Mouse (Mus musculus): ENCODE measurements around the gene Nucks1. TPM values are rescaled to one million over a fixed set of nuclear protein-coding genes. Genes with fewer than 3 reads are reported as not detected.

Gene Nucks1
- polyA plus RNA-seq, 1 experiment from 2014 or later = 94.6 TPM

DNA sequence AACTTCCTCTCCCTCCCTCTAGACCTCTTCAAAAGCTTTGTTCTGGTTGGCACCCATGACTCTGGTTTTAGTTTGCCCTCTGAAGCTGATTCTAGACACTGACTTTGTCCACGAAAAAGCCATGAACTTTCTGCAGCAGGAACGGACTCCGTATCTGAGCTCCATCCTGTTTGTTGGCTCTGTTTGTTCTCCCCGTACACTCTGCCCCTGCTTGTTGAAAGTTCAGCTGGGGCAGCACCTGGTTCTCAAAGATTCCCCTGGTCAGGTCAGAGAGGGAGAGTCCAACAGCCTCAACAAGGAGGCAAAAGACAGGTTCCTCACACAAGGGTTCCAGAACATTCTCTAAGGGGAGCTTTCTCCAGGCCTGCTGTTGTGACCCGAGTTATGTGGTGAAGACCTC is 47.1 kb downstream of the Nucks1 start:
- Histone ChIP-seq H3K4me2 (replicated peaks) (no peak overlapping the region), H3K36me3 (no peaks in the 10 kb centered on the region), H3K27ac (no peak overlapping the region), H3K9me3 (no peaks in the 10 kb centered on the region), H3K27me3 (peaks cover 37% of the 10 kb centered on the region), H3K4me1 (peaks cover 4% of the 10 kb centered on the region; the same call in 1 of the 2 replicates), H3K9ac (no peak overlapping the region), H3K4me3 (no peak overlapping the region)
- 76% methylated on average over 5 of the region's 5 CpGs for WGBS
- no peak for ATAC-seq (ENCODE audit: low FRiP score, low read depth)

DNA sequence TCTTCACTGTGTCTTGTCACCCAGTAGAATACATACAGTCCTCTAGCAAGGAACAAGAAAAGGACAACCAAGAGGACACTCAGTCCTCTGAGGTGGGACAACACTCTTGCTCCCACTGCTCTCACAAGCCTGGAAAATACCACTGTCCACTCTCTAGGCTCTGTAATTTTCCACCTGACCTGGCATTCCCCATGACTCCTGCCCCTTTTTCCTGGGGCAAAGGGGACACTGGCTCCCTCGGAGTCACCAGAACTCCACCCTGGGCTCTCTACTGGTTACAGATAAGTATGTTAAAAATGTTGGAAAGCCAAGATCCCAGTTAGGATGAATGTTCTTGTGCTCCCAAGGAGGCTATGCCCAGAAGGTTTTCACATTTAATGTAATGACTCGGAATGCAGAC is 50.7 kb downstream of the Nucks1 start:
- H3K4me2 ChIP-seq (replicated peaks) = no peak overlapping the region
- WGBS = 64% methylated on average over 2 of the region's 2 CpGs
- no peak overlapping the region for H3K4me3 ChIP-seq
- H3K9ac ChIP-seq = no peak overlapping the region
- ATAC-seq (ENCODE audit: low FRiP score, low read depth) = no peak
- peaks cover 19% of the 10 kb centered on the region for H3K4me1 ChIP-seq
- no peaks in the 10 kb centered on the region for H3K36me3 ChIP-seq
- H3K9me3 ChIP-seq = no peaks in the 10 kb centered on the region
- peaks cover 71% of the 10 kb centered on the region for H3K27me3 ChIP-seq
- H3K27ac ChIP-seq = no peak overlapping the region

DNA sequence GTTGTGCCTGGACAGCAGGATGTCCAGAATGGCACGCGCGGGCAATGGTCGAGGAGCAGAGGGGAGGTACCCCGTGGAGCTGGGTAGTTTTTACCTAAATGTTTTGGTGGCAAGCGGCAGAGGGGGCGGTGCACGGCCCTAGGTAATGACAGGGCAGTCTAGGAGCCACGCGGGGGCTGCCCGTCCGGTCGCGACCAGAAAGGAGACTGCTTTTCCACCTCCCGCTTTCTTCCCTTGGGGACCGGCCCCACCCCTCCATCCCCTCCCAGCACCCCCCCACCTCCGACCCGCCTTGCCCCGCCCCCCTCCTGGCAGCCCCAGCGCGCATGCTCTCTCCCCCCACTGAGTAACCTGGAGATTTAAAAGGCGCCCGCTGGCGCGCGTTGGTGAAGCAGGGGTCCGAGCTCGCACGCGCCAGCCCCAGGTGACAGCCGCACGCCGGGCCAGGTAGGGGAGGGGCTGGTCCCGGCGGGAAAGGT is 52.3 kb downstream of the Nucks1 start, which contains the start of gene Slc45a3:
Slc45a3 (plus strand) TSS at position 362 of the 479 bp plus-strand sequence.
- Histone ChIP-seq H3K4me2 (replicated peaks) (peak within 1 kb of the TSS; percentile 98), H3K27me3 (peaks cover 84% of the 10 kb centered on the region), H3K27ac (no peak within 1 kb of the TSS), H3K36me3 (no peaks in the 10 kb centered on the region), H3K9ac (peak within 1 kb of the TSS; percentile 77), H3K9me3 (no peaks in the 10 kb centered on the region), H3K4me3 (peak within 1 kb of the TSS; percentile 84), H3K4me1 (peaks cover 26% of the 10 kb centered on the region)
- peak; percentile 72 for ATAC-seq (ENCODE audit: low FRiP score, low read depth)
- under 1% methylated on average over 29 of the region's 35 CpGs for WGBS

DNA sequence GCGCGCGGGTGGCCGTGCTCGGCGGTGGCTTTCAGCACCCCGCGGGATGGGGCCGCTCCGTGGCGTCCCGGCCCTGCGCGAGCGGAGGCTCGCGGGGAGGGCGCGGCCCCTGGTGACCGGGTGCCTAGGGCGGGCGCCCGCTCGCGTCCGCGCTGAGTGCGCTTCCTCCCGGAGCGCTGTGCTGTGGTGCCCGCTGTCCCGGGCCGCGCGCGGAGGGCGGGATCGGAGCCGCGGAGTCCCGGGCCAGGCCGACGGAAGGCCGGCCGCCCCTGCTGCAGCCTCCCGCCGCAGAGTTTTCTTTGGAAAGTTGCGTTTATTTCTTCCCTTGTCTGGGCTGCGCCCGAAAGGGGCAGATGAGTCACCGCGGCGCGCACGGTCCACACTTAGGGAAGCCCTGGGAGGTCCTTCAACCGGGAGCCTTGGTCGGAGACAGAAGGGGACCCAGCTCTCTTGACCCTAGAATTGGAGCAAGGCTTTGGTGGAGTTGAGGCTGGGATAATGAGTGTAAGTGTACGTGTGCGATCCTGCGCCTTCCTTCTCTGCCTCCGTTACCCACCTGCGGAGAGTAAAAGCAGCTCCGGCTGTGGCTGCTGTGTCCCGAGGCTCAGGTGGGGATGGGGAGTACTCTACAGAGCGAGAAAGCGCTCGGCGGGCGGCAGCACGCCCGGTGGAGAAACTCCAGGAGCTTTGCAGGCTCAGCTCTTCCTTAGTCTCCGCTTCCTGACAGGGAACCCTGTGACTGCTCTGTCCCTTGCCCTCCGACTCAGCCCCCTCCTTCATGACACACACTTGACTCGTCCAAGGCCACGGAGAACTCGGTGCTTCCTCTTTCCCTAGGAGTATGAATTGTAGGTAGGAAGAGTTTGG is 53.0 kb downstream of the Nucks1 start:
- ATAC-seq (ENCODE audit: low FRiP score, low read depth) = peak; percentile 64
- Histone ChIP-seq H3K27me3 (peaks cover 80% of the 10 kb centered on the region), H3K9me3 (no peaks in the 10 kb centered on the region), H3K4me2 (replicated peaks) (peak overlapping the region; percentile 98), H3K36me3 (no peaks in the 10 kb centered on the region), H3K4me3 (peak overlapping the region; percentile 84), H3K27ac (no peak overlapping the region), H3K4me1 (peaks cover 26% of the 10 kb centered on the region), H3K9ac (peak overlapping the region; percentile 77)
- WGBS = under 1% methylated on average over 69 of the region's 76 CpGs

DNA sequence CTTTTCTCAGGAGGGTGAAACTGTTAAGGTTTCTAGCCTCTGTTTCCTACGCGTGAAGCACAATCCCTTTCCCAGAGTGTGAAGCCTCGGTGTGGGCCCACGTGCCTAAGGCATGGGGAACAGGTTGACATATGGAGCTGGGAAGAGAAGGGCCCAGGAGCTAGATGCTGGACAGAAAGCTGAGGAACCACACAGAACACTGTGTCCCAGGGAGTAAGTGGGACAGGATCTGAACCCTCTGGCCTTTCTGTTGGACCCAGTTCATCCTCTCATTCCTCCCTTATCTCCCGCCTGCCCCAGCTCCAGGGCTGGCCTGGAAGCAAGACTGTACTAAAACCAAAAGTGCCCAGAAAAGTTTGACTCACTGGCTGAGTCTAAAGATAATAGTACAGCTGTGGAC is 53.8 kb downstream of the Nucks1 start:
- peaks cover 32% of the 10 kb centered on the region for H3K4me1 ChIP-seq
- H3K27me3 ChIP-seq = peaks cover 77% of the 10 kb centered on the region
- H3K4me2 ChIP-seq (replicated peaks) = peak overlapping the region; percentile 98
- no peak for ATAC-seq (ENCODE audit: low FRiP score, low read depth)
- WGBS = 23% methylated on average over 5 of the region's 5 CpGs
- H3K36me3 ChIP-seq = no peaks in the 10 kb centered on the region
- no peaks in the 10 kb centered on the region for H3K9me3 ChIP-seq
- H3K4me3 ChIP-seq = peak overlapping the region; percentile 84
- H3K27ac ChIP-seq = no peak overlapping the region
- H3K9ac ChIP-seq = no peak overlapping the region

DNA sequence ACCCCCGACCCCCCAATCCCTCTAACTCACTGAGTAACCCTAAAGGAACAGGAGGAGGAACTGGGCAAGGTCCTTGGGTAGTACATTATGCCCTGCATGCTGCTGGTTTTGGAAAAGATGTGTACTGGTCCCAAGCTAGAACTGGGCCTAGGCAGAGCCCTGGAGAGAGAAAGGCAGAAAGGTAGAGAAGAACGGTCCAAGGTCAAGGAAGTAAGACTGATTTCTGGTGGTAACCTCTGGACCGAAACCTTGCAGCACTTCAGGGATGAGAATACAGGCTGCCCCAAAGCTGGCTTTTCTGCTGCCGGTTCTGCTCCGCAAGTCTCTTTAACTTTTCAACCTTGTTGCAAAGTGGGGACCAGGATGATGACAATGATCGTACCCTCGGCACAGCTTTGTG is 54.2 kb downstream of the Nucks1 start:
- Histone ChIP-seq H3K4me1 (peaks cover 34% of the 10 kb centered on the region), H3K27me3 (peaks cover 76% of the 10 kb centered on the region), H3K9me3 (no peaks in the 10 kb centered on the region), H3K4me2 (replicated peaks) (no peak overlapping the region), H3K9ac (no peak overlapping the region), H3K36me3 (no peaks in the 10 kb centered on the region), H3K4me3 (no peak overlapping the region), H3K27ac (no peak overlapping the region)
- no peak for ATAC-seq (ENCODE audit: low FRiP score, low read depth)
- 77% methylated on average over 7 of the region's 7 CpGs for WGBS

DNA sequence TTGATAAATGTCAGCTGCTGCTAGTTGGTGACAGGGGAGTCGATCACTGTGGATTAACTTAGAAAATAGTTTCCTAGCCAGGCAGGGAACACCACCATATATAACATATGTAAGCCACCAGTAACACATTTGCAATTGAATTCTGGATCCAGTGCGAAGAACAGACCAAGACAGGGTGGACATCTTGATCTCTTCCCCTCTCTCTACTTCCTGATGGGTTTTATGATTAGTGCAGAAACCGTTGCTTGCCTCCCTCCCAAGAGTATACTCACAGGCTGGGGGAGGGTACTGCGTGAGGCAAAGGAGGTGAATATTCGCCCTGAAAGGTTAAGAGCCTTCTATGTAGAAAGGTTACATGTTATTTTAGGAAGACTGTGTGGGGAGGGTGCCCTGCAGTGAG is 55.5 kb downstream of the Nucks1 start:
- no peak for ATAC-seq (ENCODE audit: low FRiP score, low read depth)
- no peak overlapping the region for H3K9ac ChIP-seq
- no peak overlapping the region for H3K4me3 ChIP-seq
- no peak overlapping the region for H3K4me2 ChIP-seq (replicated peaks)
- 46% methylated on average over 5 of the region's 5 CpGs for WGBS
- H3K27ac ChIP-seq = no peak overlapping the region
- peaks cover 63% of the 10 kb centered on the region for H3K27me3 ChIP-seq
- H3K9me3 ChIP-seq = no peaks in the 10 kb centered on the region
- H3K4me1 ChIP-seq = peaks cover 44% of the 10 kb centered on the region
- H3K36me3 ChIP-seq = no peaks in the 10 kb centered on the region

DNA sequence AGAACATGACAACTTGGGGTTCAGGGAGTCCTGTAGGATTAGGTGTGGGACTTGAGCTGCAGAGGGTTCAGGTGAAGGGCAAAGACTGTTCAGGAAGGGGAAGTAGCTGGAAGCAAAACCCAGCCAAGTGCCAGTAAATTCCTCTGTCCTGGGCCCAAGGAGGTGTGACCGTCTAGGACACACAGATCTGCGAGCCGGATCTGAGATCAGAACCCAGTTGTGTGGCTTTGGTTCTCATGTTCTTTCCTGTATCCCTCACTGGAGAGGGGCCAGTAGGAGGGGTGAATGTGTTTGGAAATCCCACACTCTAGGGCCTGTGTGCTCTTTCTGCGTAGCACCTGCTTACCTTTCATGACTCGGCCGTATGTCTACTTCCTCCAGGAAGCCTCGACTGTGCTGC is 57.0 kb downstream of the Nucks1 start:
- Histone ChIP-seq H3K4me3 (no peak overlapping the region), H3K4me2 (replicated peaks) (no peak overlapping the region), H3K27me3 (peaks cover 48% of the 10 kb centered on the region), H3K4me1 (peaks cover 56% of the 10 kb centered on the region), H3K9ac (no peak overlapping the region), H3K9me3 (no peaks in the 10 kb centered on the region), H3K36me3 (no peaks in the 10 kb centered on the region), H3K27ac (no peak overlapping the region)
- 68% methylated on average over 7 of the region's 7 CpGs for WGBS
- no peak for ATAC-seq (ENCODE audit: low FRiP score, low read depth)

DNA sequence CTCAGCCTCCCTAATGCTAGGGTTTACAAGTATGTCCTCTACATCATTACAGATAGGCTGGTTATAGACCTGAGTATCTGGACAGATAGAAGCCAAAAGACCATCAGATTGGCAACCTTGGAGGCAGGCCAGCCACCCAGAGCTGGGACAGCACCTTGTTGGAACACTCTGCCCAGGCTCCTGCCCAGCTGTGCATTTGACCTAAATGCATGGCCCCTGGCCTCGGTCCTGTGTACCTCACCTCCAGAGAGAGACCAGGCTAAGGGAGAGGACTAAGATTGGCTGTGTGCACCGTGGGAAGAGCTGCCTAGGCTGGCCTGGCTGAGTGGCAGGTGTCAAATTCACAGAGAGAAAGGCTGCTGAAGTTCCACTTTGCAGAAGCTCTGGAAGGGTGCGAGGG is 58.2 kb downstream of the Nucks1 start:
- 54% methylated on average over 3 of the region's 3 CpGs for WGBS
- ATAC-seq (ENCODE audit: low FRiP score, low read depth) = no peak
- Histone ChIP-seq H3K4me3 (no peak overlapping the region), H3K9ac (no peak overlapping the region), H3K36me3 (no peaks in the 10 kb centered on the region), H3K27ac (no peak overlapping the region), H3K9me3 (no peaks in the 10 kb centered on the region), H3K4me1 (peaks cover 57% of the 10 kb centered on the region), H3K27me3 (peaks cover 36% of the 10 kb centered on the region), H3K4me2 (replicated peaks) (no peak overlapping the region)

DNA sequence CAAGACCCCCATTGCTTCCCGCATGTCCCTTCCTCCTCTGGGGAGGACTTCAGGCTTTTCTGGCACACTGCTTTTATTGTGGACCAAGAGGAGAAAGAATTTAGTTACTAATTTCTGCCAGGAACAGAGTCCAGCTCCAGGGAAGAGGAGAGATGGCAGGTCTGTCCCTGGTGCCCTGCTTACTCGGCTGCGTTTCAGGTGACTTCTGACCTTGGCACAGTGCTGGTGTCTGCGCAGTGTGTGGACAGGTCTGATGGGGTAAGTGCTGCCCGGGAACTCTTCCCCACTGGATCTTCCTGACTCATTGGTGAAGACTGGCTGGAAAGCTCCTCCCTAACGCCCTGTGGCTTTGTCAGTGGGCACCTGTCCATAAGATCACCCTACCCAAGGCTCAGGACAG is 58.6 kb downstream of the Nucks1 start:
- H3K27me3 ChIP-seq = peaks cover 31% of the 10 kb centered on the region
- H3K4me3 ChIP-seq = no peak overlapping the region
- H3K4me1 ChIP-seq = peaks cover 53% of the 10 kb centered on the region
- no peaks in the 10 kb centered on the region for H3K36me3 ChIP-seq
- 66% methylated on average over 6 of the region's 6 CpGs for WGBS
- H3K9me3 ChIP-seq = no peaks in the 10 kb centered on the region
- no peak for ATAC-seq (ENCODE audit: low FRiP score, low read depth)
- no peak overlapping the region for H3K9ac ChIP-seq
- no peak overlapping the region for H3K4me2 ChIP-seq (replicated peaks)
- no peak overlapping the region for H3K27ac ChIP-seq

DNA sequence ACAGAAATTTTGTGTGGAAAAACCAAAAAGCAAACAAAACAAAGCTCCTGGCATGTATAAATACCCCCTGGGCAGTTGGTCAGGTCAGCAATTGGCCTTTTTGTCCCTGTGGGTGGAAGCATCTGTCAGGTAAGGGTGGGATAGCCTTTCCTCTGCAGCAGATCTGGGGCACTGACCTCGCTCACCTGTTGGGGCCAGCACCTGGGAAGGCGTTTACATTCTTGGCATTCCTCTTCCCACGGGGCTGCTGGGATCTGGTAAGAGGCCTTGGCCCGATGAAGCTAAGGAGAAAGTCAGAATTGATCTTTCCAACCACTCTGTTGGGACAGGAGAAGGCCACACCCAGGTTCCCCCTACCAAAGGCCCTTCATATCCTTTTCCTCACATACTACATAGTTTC is 59.5 kb downstream of the Nucks1 start:
- Histone ChIP-seq H3K4me1 (peaks cover 47% of the 10 kb centered on the region), H3K27me3 (peaks cover 23% of the 10 kb centered on the region)
- WGBS = 51% methylated on average over 4 of the region's 4 CpGs

DNA sequence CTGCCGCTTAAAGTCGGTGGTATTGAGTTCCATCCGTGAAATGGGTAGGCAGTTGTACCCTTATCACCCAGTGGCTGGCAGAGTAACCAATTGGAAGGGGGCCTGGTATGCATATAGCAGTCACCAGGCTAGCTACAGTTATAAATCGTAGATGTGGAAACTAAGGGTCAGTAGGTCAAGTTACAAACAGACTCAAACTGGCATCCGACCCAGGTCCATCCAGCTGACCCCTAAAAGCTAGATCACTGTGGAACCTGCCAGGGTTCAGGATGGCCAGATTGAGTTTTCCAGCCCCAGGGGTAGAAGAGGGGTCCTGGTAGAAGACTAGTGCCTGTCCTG is 60.0 kb downstream of the Nucks1 start:
- H3K4me2 ChIP-seq (replicated peaks) = no peak overlapping the region
- 44% methylated on average over 5 of the region's 5 CpGs for WGBS
- H3K36me3 ChIP-seq = no peaks in the 10 kb centered on the region
- peak overlapping the region; percentile 44; the same call in 1 of the 2 replicates for H3K27ac ChIP-seq
- no peak for ATAC-seq (ENCODE audit: low FRiP score, low read depth)
- H3K4me1 ChIP-seq = peaks cover 47% of the 10 kb centered on the region
- H3K9me3 ChIP-seq = no peaks in the 10 kb centered on the region
- H3K27me3 ChIP-seq = peaks cover 20% of the 10 kb centered on the region
- H3K4me3 ChIP-seq = no peak overlapping the region
- H3K9ac ChIP-seq = no peak overlapping the region

More for the DNA sequence above, 59.5 kb downstream of the Nucks1 start:
- Histone ChIP-seq H3K9ac (no peak overlapping the region), H3K9me3 (no peaks in the 10 kb centered on the region), H3K27ac (no peak overlapping the region), H3K4me2 (replicated peaks) (no peak overlapping the region), H3K4me3 (no peak overlapping the region), H3K36me3 (no peaks in the 10 kb centered on the region)
- ATAC-seq (ENCODE audit: low FRiP score, low read depth) = no peak

All from limb, embryonic 13.5 days (tissue).